In genomic region chr9:118964263-118965034, GRCm38 (mm10) we compare ENCODE assay signal across 17 mouse cellular contexts. TPM values are rescaled to one million over a fixed set of nuclear protein-coding genes. Genes with fewer than 3 reads are reported as not detected.
DNase-seq lines count a peak whose midpoint lies in the region; ATAC-seq and TF ChIP-seq lines count a peak whose summit lies in the region.
"Had no signal": no experiment of that assay in that cellular context is flagged by ENCODE, and none has a peak within 500 bp of the region (broad histone marks: within the 10 kb centered on the region; RNA-seq: fewer than 3 reads in every experiment).

No protein-coding gene starts in this region.

- H3K36me3 ChIP-seq in hindbrain, postnatal 0 days (ENCODE audit: insufficient read depth, low read length), result no peaks in the 10 kb centered on the region
- H3K36me3 ChIP-seq in hindbrain, embryonic 12.5 days, result 0 out of 2 replicates have a peak, but pooled peaks cover 3% of the 10 kb centered on the region
- peaks cover 13% of the 10 kb centered on the region for H3K36me3 ChIP-seq in lung, embryonic 15.5 days
- H3K36me3 ChIP-seq in embryonic facial prominence, embryonic 14.5 days (ENCODE audit: control insufficient read depth, insufficient read depth, low read length), result peaks cover 18% of the 10 kb centered on the region
- peaks cover 8% of the 10 kb centered on the region for H3K36me3 ChIP-seq in stomach, embryonic 14.5 days (ENCODE audit: control insufficient read depth, insufficient read depth, low read length)
- H3K36me3 ChIP-seq: G1E had no signal

- no peaks in the 10 kb centered on the region for H3K9me3 ChIP-seq in hindbrain, postnatal 0 days (ENCODE audit: low read length)
- peaks cover 8% of the 10 kb centered on the region; the same call in 1 of the 2 replicates for H3K9me3 ChIP-seq in hindbrain, embryonic 12.5 days (replicated peaks)
- H3K9me3 ChIP-seq in lung, embryonic 15.5 days, result no peaks in the 10 kb centered on the region
- H3K9me3 ChIP-seq in embryonic facial prominence, embryonic 14.5 days (ENCODE audit: control insufficient read depth, low read length), result peaks cover 9% of the 10 kb centered on the region; the same call in 1 of the 2 replicates
- no peaks in the 10 kb centered on the region for H3K9me3 ChIP-seq in stomach, embryonic 14.5 days (ENCODE audit: control insufficient read depth, low read depth, low read length)

- H3K27me3 ChIP-seq in hindbrain, postnatal 0 days (ENCODE audit: insufficient read depth, low read length), result no peaks in the 10 kb centered on the region
- no peaks in the 10 kb centered on the region for H3K27me3 ChIP-seq in hindbrain, embryonic 12.5 days
- no peaks in the 10 kb centered on the region for H3K27me3 ChIP-seq in lung, embryonic 15.5 days
- H3K27me3 ChIP-seq in embryonic facial prominence, embryonic 14.5 days (replicated peaks; ENCODE audit: control insufficient read depth, insufficient read depth, low read length), result no peaks in the 10 kb centered on the region
- no peaks in the 10 kb centered on the region for H3K27me3 ChIP-seq in stomach, embryonic 14.5 days (ENCODE audit: control insufficient read depth, insufficient read depth, low read length)
- H3K27me3 ChIP-seq: midbrain, embryonic 12.5 days had no signal

- no peak overlapping the region for H3K27ac ChIP-seq in hindbrain, postnatal 0 days
- no peak overlapping the region for H3K27ac ChIP-seq in hindbrain, embryonic 12.5 days
- H3K27ac ChIP-seq in lung, embryonic 15.5 days, result peak overlapping the region; percentile 69
- no peak overlapping the region for H3K27ac ChIP-seq in embryonic facial prominence, embryonic 14.5 days (replicated peaks; ENCODE audit: low read depth, low read length)
- H3K27ac ChIP-seq in stomach, embryonic 14.5 days (ENCODE audit: low read length), result no peak overlapping the region
- H3K27ac ChIP-seq: gastrocnemius, adult 2 months; heart, adult 2 months; midbrain, embryonic 12.5 days had no signal

- no peaks in the 10 kb centered on the region for H3K4me1 ChIP-seq in hindbrain, postnatal 0 days (ENCODE audit: insufficient read depth, low read length)
- H3K4me1 ChIP-seq in hindbrain, embryonic 12.5 days, result peaks cover 5% of the 10 kb centered on the region; the same call in 1 of the 2 replicates
- peaks cover 43% of the 10 kb centered on the region for H3K4me1 ChIP-seq in lung, embryonic 15.5 days
- peaks cover 17% of the 10 kb centered on the region; the same call in 1 of the 2 replicates for H3K4me1 ChIP-seq in embryonic facial prominence, embryonic 14.5 days (ENCODE audit: control insufficient read depth, insufficient read depth, low read length)
- peaks cover 17% of the 10 kb centered on the region; the same call in 1 of the 2 replicates for H3K4me1 ChIP-seq in stomach, embryonic 14.5 days (ENCODE audit: control insufficient read depth, insufficient read depth, low read length)
- H3K4me1 ChIP-seq: midbrain, embryonic 12.5 days had no signal

- ATAC-seq in hindbrain, postnatal 0 days, result 0 out of 2 replicates have a peak, but pooled peaks have one; percentile 24
- no peak for ATAC-seq in hindbrain, embryonic 12.5 days (ENCODE audit: low FRiP score)
- ATAC-seq in lung, embryonic 15.5 days (ENCODE audit: borderline replicate concordance, extremely low read depth, low FRiP score, low TSS enrichment), result peak; percentile 40
- 0 out of 2 replicates have a peak, but pooled peaks have one; percentile 10 for ATAC-seq in embryonic facial prominence, embryonic 14.5 days (ENCODE audit: low read depth)
- peak; percentile 16; the same call in 1 of the 2 replicates for ATAC-seq in stomach, embryonic 14.5 days (ENCODE audit: insufficient number of reproducible peaks, insufficient read depth, low FRiP score, low read depth)
- ATAC-seq: forebrain, embryonic 14.5 days had no signal

- no peak overlapping the region for H3K4me2 ChIP-seq in hindbrain, postnatal 0 days (ENCODE audit: low read depth, low read length)
- H3K4me2 ChIP-seq in hindbrain, embryonic 12.5 days (replicated peaks), result no peak overlapping the region
- H3K4me2 ChIP-seq in lung, embryonic 15.5 days, result peak overlapping the region; percentile 32; the same call in 1 of the 2 replicates
- no peak overlapping the region for H3K4me2 ChIP-seq in embryonic facial prominence, embryonic 14.5 days (ENCODE audit: low read depth, low read length)
- H3K4me2 ChIP-seq in stomach, embryonic 14.5 days (replicated peaks; ENCODE audit: low read depth, low read length), result no peak overlapping the region
- H3K4me2 ChIP-seq: midbrain, embryonic 12.5 days had no signal

- no peak overlapping the region for H3K4me3 ChIP-seq in hindbrain, postnatal 0 days (ENCODE audit: low read length)
- H3K4me3 ChIP-seq in hindbrain, embryonic 12.5 days, result no peak overlapping the region
- H3K4me3 ChIP-seq in lung, embryonic 15.5 days, result no peak overlapping the region
- no peak overlapping the region for H3K4me3 ChIP-seq in embryonic facial prominence, embryonic 14.5 days (ENCODE audit: low read depth, low read length)
- H3K4me3 ChIP-seq in stomach, embryonic 14.5 days (ENCODE audit: low read depth, low read length), result no peak overlapping the region
- H3K4me3 ChIP-seq: gastrocnemius, adult 2 months; heart, adult 2 months; midbrain, embryonic 12.5 days had no signal

- no peak overlapping the region for H3K9ac ChIP-seq in hindbrain, postnatal 0 days (replicated peaks; ENCODE audit: low read length)
- H3K9ac ChIP-seq in hindbrain, embryonic 12.5 days, result no peak overlapping the region
- H3K9ac ChIP-seq in lung, embryonic 15.5 days, result no peak overlapping the region
- H3K9ac ChIP-seq in embryonic facial prominence, embryonic 14.5 days (ENCODE audit: low read depth, low read length), result no peak overlapping the region
- H3K9ac ChIP-seq in stomach, embryonic 14.5 days (replicated peaks; ENCODE audit: low read depth, low read length), result no peak overlapping the region
- H3K9ac ChIP-seq: midbrain, embryonic 12.5 days had no signal

- no peak for DNase-seq in hindbrain, postnatal 0 days (ENCODE audit: low spot score)
- DNase-seq in lung, postnatal 36 days, result no peak
- no peak for DNase-seq in embryonic facial prominence, embryonic 14.5 days (ENCODE audit: low spot score)
- DNase-seq in embryo, embryonic 9.5 days (ENCODE audit: extremely low spot score), result no peak
- DNase-seq: adrenal gland, adult 8-10 months; cerebellum, postnatal 10 days; gastrocnemius, adult 2 months; heart, adult 2 months; heart, postnatal 36 days; kidney, adult 8-10 months; spleen, adult 18-20 months had no signal

- WGBS in hindbrain, postnatal 0 days, result 61% methylated on average over 18 of the region's 18 CpGs
- WGBS in hindbrain, embryonic 12.5 days, result 80% methylated on average over 18 of the region's 18 CpGs
- WGBS in lung, embryonic 15.5 days, result 46% methylated on average over 18 of the region's 18 CpGs
- WGBS in embryonic facial prominence, embryonic 14.5 days, result 46% methylated on average over 18 of the region's 18 CpGs
- 55% methylated on average over 18 of the region's 18 CpGs for WGBS in stomach, embryonic 14.5 days

- TF ChIP-seq CTCF in hindbrain, postnatal 0 days (IDR thresholded peaks at IDR 0.05; ENCODE audit: low read depth), result no peak

RNA-seq across cellular contexts. Expression of gene Ctdspl, which starts 38.2 kb away (rescaled TPM):
- total RNA-seq in hindbrain, postnatal 0 days (2014; rRNA removed), result 7.6 and 8.4 TPM in 2 replicates
- polyA plus RNA-seq in hindbrain, postnatal 0 days (2015; fragmentation: Nextera tagmentation; extraction: Ambion mirVana), result 5.5 and 7.0 TPM in 2 replicates
- polyA plus RNA-seq in hindbrain, embryonic 12.5 days (2016; fragmentation: Nextera tagmentation; extraction: Ambion mirVana), result 8.1 and 11.7 TPM in 2 replicates
- 19.0 and 22.2 TPM in 2 replicates for polyA plus RNA-seq in lung, embryonic 15.5 days (2015; fragmentation: Nextera tagmentation; extraction: Ambion mirVana)
- 17.7 and 17.8 TPM in 2 replicates for polyA plus RNA-seq in embryonic facial prominence, embryonic 14.5 days (2014; fragmentation: Nextera tagmentation; extraction: Ambion mirVana)
- polyA plus RNA-seq in stomach, embryonic 14.5 days (2014; fragmentation: Nextera tagmentation; extraction: Ambion mirVana), result 26.6 and 26.7 TPM in 2 replicates
- polyA plus RNA-seq: G1E had no signal
